Mouse (Mus musculus): ENCODE results near the gene Uox. TPM values are rescaled to one million over a fixed set of nuclear protein-coding genes. Genes with fewer than 3 reads are reported as not detected.

Uox gene
- total and polyA plus RNA-seq, 2 experiments from 2014 or later: 0.10 to 4.5 TPM

GRCm38 (mm10) chr3:146596864-146597263 is 26.6 kb downstream of the Uox start:
- H3K9me3 ChIP-seq (replicated peaks; ENCODE audit: control insufficient read depth, low read length): no peaks in the 10 kb centered on the region
- DNase-seq (ENCODE audit: low spot score): no peak
- no peak overlapping the region for H3K4me3 ChIP-seq (ENCODE audit: low read depth, low read length)
- no peak overlapping the region for H3K27ac ChIP-seq (ENCODE audit: low read depth)
- H3K36me3 ChIP-seq (replicated peaks; ENCODE audit: control insufficient read depth, insufficient read depth, low read length): no peaks in the 10 kb centered on the region
- TF ChIP-seq CTCF (IDR thresholded peaks at IDR 0.05; ENCODE audit: low read depth): no peak
- no peak for TF ChIP-seq EP300 (IDR thresholded peaks at IDR 0.05; ENCODE audit: low read depth)
- no peak for ATAC-seq (ENCODE audit: insufficient read depth, low read depth)
- H3K9ac ChIP-seq (replicated peaks; ENCODE audit: low read depth, low read length): no peak overlapping the region
- H3K4me2 ChIP-seq (ENCODE audit: low read depth, low read length): no peak overlapping the region
- no peaks in the 10 kb centered on the region for H3K27me3 ChIP-seq (ENCODE audit: control insufficient read depth, insufficient read depth, low read length)
- WGBS: 88% methylated on average over 7 of the region's 7 CpGs
- peaks cover 6% of the 10 kb centered on the region for H3K4me1 ChIP-seq (ENCODE audit: control insufficient read depth, insufficient read depth)

- ATAC-seq (ENCODE audit: insufficient read depth, low read depth) (no peak), DNase-seq (ENCODE audit: low spot score) (no peak)
- Histone ChIP-seq H3K4me3 (ENCODE audit: low read depth, low read length) (no peak overlapping the region), H3K9ac (replicated peaks; ENCODE audit: low read depth, low read length) (no peak overlapping the region), H3K27me3 (ENCODE audit: control insufficient read depth, insufficient read depth, low read length) (no peaks in the 10 kb centered on the region), H3K27ac (ENCODE audit: low read depth) (no peak overlapping the region), H3K4me1 (ENCODE audit: control insufficient read depth, insufficient read depth) (peaks cover 6% of the 10 kb centered on the region), H3K4me2 (ENCODE audit: low read depth, low read length) (no peak overlapping the region), H3K9me3 (replicated peaks; ENCODE audit: control insufficient read depth, low read length) (no peaks in the 10 kb centered on the region), H3K36me3 (replicated peaks; ENCODE audit: control insufficient read depth, insufficient read depth, low read length) (no peaks in the 10 kb centered on the region)
- TF ChIP-seq EP300 (IDR thresholded peaks at IDR 0.05; ENCODE audit: low read depth): no peak
- no peak for TF ChIP-seq CTCF (IDR thresholded peaks at IDR 0.05; ENCODE audit: low read depth)
- WGBS: 72% methylated on average over 6 of the region's 6 CpGs
Measured at GRCm38 (mm10) chr3:146598411-146598810, 28.2 kb downstream of the Uox start.

GRCm38 (mm10) chr3:146599198-146599900 is 29.1 kb downstream of the Uox start:
- no peak overlapping the region for H3K9ac ChIP-seq (replicated peaks; ENCODE audit: low read depth, low read length)
- DNase-seq (ENCODE audit: low spot score): no peak
- TF ChIP-seq CTCF (IDR thresholded peaks at IDR 0.05; ENCODE audit: low read depth) (no peak), EP300 (IDR thresholded peaks at IDR 0.05; ENCODE audit: low read depth) (no peak)
- no peak overlapping the region for H3K4me2 ChIP-seq (ENCODE audit: low read depth, low read length)
- no peaks in the 10 kb centered on the region for H3K36me3 ChIP-seq (replicated peaks; ENCODE audit: control insufficient read depth, insufficient read depth, low read length)
- no peaks in the 10 kb centered on the region for H3K27me3 ChIP-seq (ENCODE audit: control insufficient read depth, insufficient read depth, low read length)
- H3K4me1 ChIP-seq (ENCODE audit: control insufficient read depth, insufficient read depth): peaks cover 6% of the 10 kb centered on the region
- no peak overlapping the region for H3K4me3 ChIP-seq (ENCODE audit: low read depth, low read length)
- no peak overlapping the region for H3K27ac ChIP-seq (ENCODE audit: low read depth)
- ATAC-seq (ENCODE audit: insufficient read depth, low read depth): no peak
- H3K9me3 ChIP-seq (replicated peaks; ENCODE audit: control insufficient read depth, low read length): no peaks in the 10 kb centered on the region
- WGBS: 87% methylated on average over 6 of the region's 6 CpGs

- Histone ChIP-seq H3K27ac (ENCODE audit: low read depth) (no peak overlapping the region), H3K4me2 (ENCODE audit: low read depth, low read length) (no peak overlapping the region), H3K36me3 (replicated peaks; ENCODE audit: control insufficient read depth, insufficient read depth, low read length) (no peaks in the 10 kb centered on the region), H3K4me3 (ENCODE audit: low read depth, low read length) (no peak overlapping the region), H3K9me3 (replicated peaks; ENCODE audit: control insufficient read depth, low read length) (no peaks in the 10 kb centered on the region), H3K27me3 (ENCODE audit: control insufficient read depth, insufficient read depth, low read length) (no peaks in the 10 kb centered on the region), H3K4me1 (ENCODE audit: control insufficient read depth, insufficient read depth) (peaks cover 6% of the 10 kb centered on the region), H3K9ac (replicated peaks; ENCODE audit: low read depth, low read length) (no peak overlapping the region)
- no peak for DNase-seq (ENCODE audit: low spot score)
- TF ChIP-seq EP300 (IDR thresholded peaks at IDR 0.05; ENCODE audit: low read depth) (no peak), CTCF (IDR thresholded peaks at IDR 0.05; ENCODE audit: low read depth) (no peak)
- ATAC-seq (ENCODE audit: insufficient read depth, low read depth): no peak
- WGBS: 33% methylated on average over 2 of the region's 2 CpGs
Measured at GRCm38 (mm10) chr3:146601205-146601604, 31.0 kb downstream of the Uox start.

- H3K4me3 ChIP-seq (ENCODE audit: low read depth, low read length): no peak overlapping the region
- no peak overlapping the region for H3K4me2 ChIP-seq (ENCODE audit: low read depth, low read length)
- 83% methylated on average over 3 of the region's 3 CpGs for WGBS
- H3K27me3 ChIP-seq (ENCODE audit: control insufficient read depth, insufficient read depth, low read length): no peaks in the 10 kb centered on the region
- peaks cover 6% of the 10 kb centered on the region for H3K4me1 ChIP-seq (ENCODE audit: control insufficient read depth, insufficient read depth)
- DNase-seq (ENCODE audit: low spot score) (no peak), ATAC-seq (ENCODE audit: insufficient read depth, low read depth) (no peak)
- H3K9me3 ChIP-seq (replicated peaks; ENCODE audit: control insufficient read depth, low read length): no peaks in the 10 kb centered on the region
- no peak overlapping the region for H3K9ac ChIP-seq (replicated peaks; ENCODE audit: low read depth, low read length)
- TF ChIP-seq EP300 (IDR thresholded peaks at IDR 0.05; ENCODE audit: low read depth): no peak
- TF ChIP-seq CTCF (IDR thresholded peaks at IDR 0.05; ENCODE audit: low read depth): no peak
- H3K36me3 ChIP-seq (replicated peaks; ENCODE audit: control insufficient read depth, insufficient read depth, low read length): no peaks in the 10 kb centered on the region
- H3K27ac ChIP-seq (ENCODE audit: low read depth): no peak overlapping the region
Measured at GRCm38 (mm10) chr3:146602531-146602930, 32.3 kb downstream of the Uox start.

GRCm38 (mm10) chr3:146604647-146605046 is 34.4 kb downstream of the Uox start:
- no peaks in the 10 kb centered on the region for H3K27me3 ChIP-seq (ENCODE audit: control insufficient read depth, insufficient read depth, low read length)
- H3K36me3 ChIP-seq (replicated peaks; ENCODE audit: control insufficient read depth, insufficient read depth, low read length): no peaks in the 10 kb centered on the region
- DNase-seq (ENCODE audit: low spot score): no peak
- no peak for ATAC-seq (ENCODE audit: insufficient read depth, low read depth)
- 54% methylated on average over 9 of the region's 9 CpGs for WGBS
- no peak for TF ChIP-seq CTCF (IDR thresholded peaks at IDR 0.05; ENCODE audit: low read depth)
- TF ChIP-seq EP300 (IDR thresholded peaks at IDR 0.05; ENCODE audit: low read depth): no peak
- H3K4me1 ChIP-seq (ENCODE audit: control insufficient read depth, insufficient read depth): peaks cover 6% of the 10 kb centered on the region
- H3K9me3 ChIP-seq (replicated peaks; ENCODE audit: control insufficient read depth, low read length): no peaks in the 10 kb centered on the region
- H3K4me3 ChIP-seq (ENCODE audit: low read depth, low read length): no peak overlapping the region
- no peak overlapping the region for H3K9ac ChIP-seq (replicated peaks; ENCODE audit: low read depth, low read length)
- no peak overlapping the region for H3K27ac ChIP-seq (ENCODE audit: low read depth)
- H3K4me2 ChIP-seq (ENCODE audit: low read depth, low read length): no peak overlapping the region
